Mouse (Mus musculus) MEL (cell line): ENCODE data around the gene Epb41. TPM values are rescaled to one million over a fixed set of nuclear protein-coding genes. Genes with fewer than 3 reads are reported as not detected.

ENCODE experiments used
- DNase-seq: peaks from one replicate; pipeline ENCODE4 v3.0.0; 2011; ENCODE audit warnings: low read depth, low spot score
- H3K27ac ChIP-seq: 2 replicates; pipeline ENCODE4 v1.5.1; 2012; ENCODE audit warnings: low read depth, mild to moderate bottlenecking, control low read depth, low read length, moderate library complexity; ENCODE audit not compliant: control insufficient read depth
- H3K27me3 ChIP-seq, 2 experiments: fragments of 150-350 bp in 1 of 2; sonication (generic) in 1 of 2; 2 replicates each; pipeline ENCODE4 v1.6.1; 2012; ENCODE audit warnings: low read length in 2 of 2, mild to moderate bottlenecking in 2 of 2, improper control_type of control experiment in 1 of 2, moderate library complexity in 1 of 2; ENCODE audit not compliant: insufficient read depth in 2 of 2, control insufficient read depth in 1 of 2
- H3K36me3 ChIP-seq, 2 experiments: 2 replicates each; pipeline ENCODE4 v1.6.1; 2012 to 2014; ENCODE audit warnings: low read length in 2 of 2, improper control_type of control experiment in 1 of 2, inconsistent platforms in 1 of 2, mild to moderate bottlenecking in 1 of 2; ENCODE audit not compliant: insufficient read depth in 2 of 2, control insufficient read depth in 1 of 2
- H3K4me1 ChIP-seq, 2 experiments: fragments of 150-350 bp in 1 of 2; sonication (generic) in 1 of 2; 2 replicates each; pipeline ENCODE4 v1.6.1; 2012; ENCODE audit warnings: low read length in 2 of 2, improper control_type of control experiment in 1 of 2, mild to moderate bottlenecking in 1 of 2; ENCODE audit not compliant: insufficient read depth in 2 of 2, control insufficient read depth in 1 of 2
- H3K4me3 ChIP-seq, 2 experiments: fragments of 150-350 bp in 1 of 2; sonication (generic) in 1 of 2; 2 replicates each; pipeline ENCODE4 v1.5.1; 2012; ENCODE audit warnings: low read depth in 2 of 2, low read length in 2 of 2, mild to moderate bottlenecking in 2 of 2, moderate library complexity in 2 of 2, control low read depth in 1 of 2, improper control_type of control experiment in 1 of 2; ENCODE audit not compliant: control insufficient read depth in 1 of 2, insufficient read depth in 1 of 2
- H3K79me2 ChIP-seq: 2 replicates; pipeline ENCODE4 v1.6.1; 2012; ENCODE audit warnings: mild to moderate bottlenecking, low read length, moderate library complexity; ENCODE audit not compliant: control insufficient read depth, poor library complexity, insufficient read depth
- H3K9ac ChIP-seq: 2 replicates; pipeline ENCODE4 v1.6.1; 2012; ENCODE audit warnings: low read depth, mild to moderate bottlenecking, control low read depth, low read length, moderate library complexity; ENCODE audit not compliant: control insufficient read depth, poor library complexity, severe bottlenecking
- H3K9me3 ChIP-seq: fragments of 150-350 bp; sonication (generic); replicated peaks from 2 replicates; pipeline ENCODE4 v1.6.1; 2012; ENCODE audit warnings: mild to moderate bottlenecking, low read length, improper control_type of control experiment, moderate library complexity; ENCODE audit not compliant: insufficient read depth
- BHLHE40 ChIP-seq: IDR thresholded peaks from 2 replicates; pipeline ENCODE4 v1.6.1; 2012; ENCODE audit warnings: low read depth, mild to moderate bottlenecking, inconsistent platforms, low read length, improper control_type of control experiment, borderline replicate concordance
- CHD2 ChIP-seq: IDR thresholded peaks from 2 replicates; pipeline ENCODE4 v1.6.1; 2011; ENCODE audit warnings: low read length, improper control_type of control experiment
- E2F4 ChIP-seq: IDR thresholded peaks from 2 replicates; pipeline ENCODE4 v1.6.1; 2011; ENCODE audit warnings: low read depth, low read length, improper control_type of control experiment, borderline replicate concordance
- ETS1 ChIP-seq: IDR thresholded peaks from 2 replicates; pipeline ENCODE4 v1.6.1; 2012; ENCODE audit warnings: low read depth, mild to moderate bottlenecking, inconsistent platforms, low read length, improper control_type of control experiment, moderate library complexity
- GABPA ChIP-seq: IDR thresholded peaks from 2 replicates; pipeline ENCODE4 v1.6.1; 2012; ENCODE audit warnings: low read depth, mild to moderate bottlenecking, inconsistent platforms, low read length, improper control_type of control experiment, moderate library complexity
- MAZ ChIP-seq: IDR thresholded peaks from 2 replicates; pipeline ENCODE4 v1.6.1; 2012; ENCODE audit warnings: low read depth, mild to moderate bottlenecking, inconsistent platforms, low read length, improper control_type of control experiment
- MEF2A ChIP-seq: IDR thresholded peaks from 2 replicates; pipeline ENCODE4 v1.6.1; 2014; ENCODE audit warnings: low read depth, mild to moderate bottlenecking, inconsistent platforms, low read length, improper control_type of control experiment; ENCODE audit not compliant: poor library complexity, insufficient replicate concordance, severe bottlenecking; ENCODE audit errors: extremely low read depth
- MXI1 ChIP-seq: IDR thresholded peaks from 2 replicates; pipeline ENCODE4 v1.6.1; 2011; ENCODE audit warnings: mild to moderate bottlenecking, low read depth, low read length, improper control_type of control experiment
- MYB ChIP-seq: IDR thresholded peaks from 2 replicates; pipeline ENCODE4 v1.6.1; 2011; ENCODE audit warnings: mild to moderate bottlenecking, low read depth, low read length, improper control_type of control experiment
- NRF1 ChIP-seq: IDR thresholded peaks from 2 replicates; pipeline ENCODE4 v1.6.1; 2014; ENCODE audit warnings: low read depth, mild to moderate bottlenecking, inconsistent platforms, low read length, improper control_type of control experiment, moderate library complexity; ENCODE audit not compliant: poor library complexity, insufficient read depth, severe bottlenecking
- POLR2A ChIP-seq, 2 experiments: IDR thresholded peaks; 2 replicates each; pipeline ENCODE4 v1.6.1; 2011 to 2012; ENCODE audit warnings: low read length in 2 of 2, mild to moderate bottlenecking in 2 of 2, control low read depth in 1 of 2, improper control_type of control experiment in 1 of 2, low read depth in 1 of 2, moderate library complexity in 1 of 2; ENCODE audit not compliant: control insufficient read depth in 1 of 2, insufficient read depth in 1 of 2, poor library complexity in 1 of 2
- POLR2AphosphoS2 ChIP-seq: IDR thresholded peaks from 2 replicates; pipeline ENCODE4 v1.6.1; 2011; ENCODE audit warnings: low read length, improper control_type of control experiment
- POLR2AphosphoS5 ChIP-seq: IDR thresholded peaks from 2 replicates; pipeline ENCODE4 v1.6.1; 2012; ENCODE audit warnings: low read depth, borderline replicate concordance, mild to moderate bottlenecking, inconsistent platforms, low read length, moderate library complexity, mixed read lengths
- RAD21 ChIP-seq: IDR thresholded peaks from 2 replicates; pipeline ENCODE4 v1.6.1; 2011; ENCODE audit warnings: mild to moderate bottlenecking, low read depth, low read length, improper control_type of control experiment
- RCOR1 ChIP-seq: IDR thresholded peaks from 2 replicates; pipeline ENCODE4 v1.6.1; 2012; ENCODE audit warnings: low read depth, mild to moderate bottlenecking, inconsistent platforms, low read length, improper control_type of control experiment
- SMC3 ChIP-seq: IDR thresholded peaks from 2 replicates; pipeline ENCODE4 v1.6.1; 2011; ENCODE audit warnings: low read depth, low read length, improper control_type of control experiment
- TAL1 ChIP-seq: IDR thresholded peaks from 2 replicates; pipeline ENCODE4 v1.6.1; 2012; ENCODE audit warnings: mild to moderate bottlenecking, inconsistent platforms, low read length, moderate library complexity, mixed read lengths
- USF2 ChIP-seq, 2 experiments: IDR thresholded peaks; 2 replicates each; pipeline ENCODE4 v1.6.1; 2011 to 2012; ENCODE audit warnings: improper control_type of control experiment in 2 of 2, low read length in 2 of 2, borderline replicate concordance in 1 of 2, inconsistent platforms in 1 of 2, low read depth in 1 of 2, mild to moderate bottlenecking in 1 of 2; ENCODE audit not compliant: insufficient read depth in 1 of 2
- ZC3H11A ChIP-seq: IDR thresholded peaks from 2 replicates; pipeline ENCODE4 v1.6.1; 2012; ENCODE audit warnings: low read depth, mild to moderate bottlenecking, inconsistent platforms, low read length, improper control_type of control experiment
- ZKSCAN1 ChIP-seq: IDR thresholded peaks from 2 replicates; pipeline ENCODE4 v1.6.1; 2012; ENCODE audit warnings: low read depth, mild to moderate bottlenecking, inconsistent platforms, low read length, improper control_type of control experiment, moderate library complexity
- ZMIZ1 ChIP-seq: IDR thresholded peaks from 2 replicates; pipeline ENCODE4 v1.6.1; 2012; ENCODE audit warnings: low read depth, mild to moderate bottlenecking, inconsistent platforms, low read length, improper control_type of control experiment, moderate library complexity
- polyA plus RNA-seq, 2 experiments: library from polyadenylated mRNA; stranded (reverse) in 1 of 2; unstranded in 1 of 2; fragments of >175 nt in 1 of 2; fragments of >200 nt in 1 of 2; gene quantifications; 2 replicates each; pipeline versions ENCODE4 v1.2.1 to v1.2.4; 2012; ENCODE audit warnings: low replicate concordance in 2 of 2, low read depth in 1 of 2; ENCODE audit not compliant: insufficient read length in 2 of 2, insufficient read depth in 1 of 2, missing spikeins in 1 of 2
- total RNA-seq: library from RNA; depleted of rRNA; stranded (reverse); fragments of 300-350 nt; gene quantifications from 2 replicates; pipeline ENCODE4 v1.2.3, GENCODE M21; 2012

Epb41 gene
- total and polyA plus RNA-seq, 3 experiments = 36.5 to 115 (median 44.3) TPM

DNA sequence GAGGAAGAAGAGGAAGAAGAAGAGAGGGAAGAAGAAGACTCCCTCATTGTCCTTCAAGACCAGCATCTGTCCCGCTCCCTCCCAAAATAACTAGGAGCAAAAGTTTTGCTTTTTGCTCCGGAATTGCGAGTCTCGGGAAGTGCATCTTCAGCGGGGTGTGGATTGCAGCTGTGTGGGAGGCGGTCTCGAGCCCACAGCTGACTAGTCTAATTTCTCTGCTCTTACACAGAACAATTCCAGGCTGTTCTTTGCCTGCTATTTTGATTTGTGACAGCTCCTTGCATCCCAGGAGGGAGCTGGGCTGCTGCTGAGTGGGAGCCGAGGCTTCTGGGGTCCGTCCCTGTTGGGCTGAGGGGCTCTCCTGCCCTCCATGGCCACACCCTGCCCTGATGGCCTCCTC is 44.4 kb upstream of the Epb41 start:
- Histone ChIP-seq H3K27ac (no peak overlapping the region), H3K4me1 (no peaks in the 10 kb centered on the region), H3K79me2 (no peaks in the 10 kb centered on the region)
- no peak for DNase-seq
- no peak for TF ChIP-seq MXI1
- no peak for TF ChIP-seq RCOR1
- TF ChIP-seq GABPA = no peak
- no peak for TF ChIP-seq CHD2
- no peak for TF ChIP-seq RAD21
- no peak for TF ChIP-seq MAZ
- no peak for TF ChIP-seq MEF2A
- no peak for TF ChIP-seq POLR2AphosphoS5
- no peak for TF ChIP-seq ZKSCAN1
- TF ChIP-seq BHLHE40 = no peak
- TF ChIP-seq ETS1 = no peak
- no peak for TF ChIP-seq POLR2AphosphoS2
- TF ChIP-seq NRF1 = no peak
- TF ChIP-seq MYB = no peak
- no peak for TF ChIP-seq ZC3H11A
- no peak for TF ChIP-seq SMC3
- no peak for TF ChIP-seq TAL1
- TF ChIP-seq E2F4 = no peak
- TF ChIP-seq, all 39 proteins: peak for 0
- H3K27me3 ChIP-seq = peaks cover 10 to 14% of the 10 kb centered on the region in 2 experiments
- no peak overlapping the region for H3K4me3 ChIP-seq
- no peak overlapping the region for H3K9ac ChIP-seq
- no peaks in the 10 kb centered on the region for H3K9me3 ChIP-seq
- H3K36me3 ChIP-seq = no peaks in the 10 kb centered on the region

GRCm38 (mm10) chr4:132116315-132116714 is 41.2 kb upstream of the Epb41 start:
- Histone ChIP-seq H3K27ac (no peak overlapping the region), H3K4me1 (peaks cover 0 to 4% of the 10 kb centered on the region in 2 experiments; a peak in 1 of 4 replicates), H3K9me3 (no peaks in the 10 kb centered on the region), H3K9ac (no peak overlapping the region), H3K79me2 (no peaks in the 10 kb centered on the region), H3K27me3 (peaks cover 6 to 14% of the 10 kb centered on the region in 2 experiments), H3K4me3 (no peak overlapping the region), H3K36me3 (no peaks in the 10 kb centered on the region)
- TF ChIP-seq MXI1 (no peak), POLR2AphosphoS5 (no peak), POLR2A (IDR thresholded peaks at IDR 0.05; ENCODE audit: control insufficient read depth in 1 of 2, insufficient read depth in 1 of 2, low read depth in 1 of 2, low read length in 2 of 2, poor library complexity in 1 of 2) (no peak), MEF2A (no peak), E2F4 (no peak), ETS1 (no peak), ZMIZ1 (no peak), USF2 (IDR thresholded peaks at IDR 0.05; ENCODE audit: borderline replicate concordance in 1 of 2, insufficient read depth in 1 of 2, low read depth in 1 of 2, low read length in 2 of 2) (no peak), MAZ (no peak)
- no peak for DNase-seq
